Comparison of ENCODE assay signal across 18 mouse cellular contexts in the genomic region with DNA sequence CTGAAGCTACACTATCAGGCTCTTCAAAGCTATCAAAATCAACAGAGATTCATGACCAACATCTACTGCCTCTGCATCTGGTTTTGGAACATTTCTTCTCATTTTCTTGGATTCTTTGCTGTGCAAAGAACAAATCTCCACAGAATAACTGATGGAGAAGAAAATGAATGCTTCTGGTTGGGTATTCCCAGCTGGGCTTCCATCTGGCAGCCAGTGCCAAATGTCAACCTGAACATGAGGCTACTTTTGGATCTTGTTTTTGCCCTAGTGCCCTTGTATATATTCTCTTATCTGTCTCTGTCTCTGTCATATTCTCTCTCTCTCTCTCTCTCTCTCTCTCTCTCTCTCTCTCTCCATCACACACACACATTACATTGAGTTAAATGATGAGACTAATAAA. TPM values are rescaled to one million over a fixed set of nuclear protein-coding genes. Genes with fewer than 3 reads are reported as not detected.
"Had no signal": no experiment of that assay in that cellular context is flagged by ENCODE, and none has a peak within 500 bp of the region (broad histone marks: within the 10 kb centered on the region; RNA-seq: fewer than 3 reads in every experiment).

No protein-coding gene starts in this region.

- H3K36me3 ChIP-seq: kidney, embryonic 15.5 days; midbrain, embryonic 10.5 days; midbrain, embryonic 13.5 days had no signal

- H3K27ac ChIP-seq: kidney, embryonic 15.5 days; left cerebral cortex, adult 2 months; liver, embryonic 14.5 days; midbrain, embryonic 10.5 days; midbrain, embryonic 13.5 days had no signal

- H3K4me3 ChIP-seq: kidney, embryonic 15.5 days; left cerebral cortex, adult 2 months; megakaryocyte, embryonic 14.5 days; midbrain, embryonic 10.5 days; midbrain, embryonic 13.5 days had no signal

- H3K4me2 ChIP-seq: kidney, embryonic 15.5 days; lung, embryonic 14.5 days; midbrain, embryonic 13.5 days had no signal

- H3K27me3 ChIP-seq: kidney, embryonic 15.5 days; megakaryocyte, embryonic 14.5 days; midbrain, embryonic 13.5 days had no signal

- H3K9ac ChIP-seq: kidney, embryonic 15.5 days; liver, embryonic 14.5 days; liver, postnatal 0 days; lung, embryonic 14.5 days; midbrain, embryonic 13.5 days had no signal

- DNase-seq: kidney, postnatal 10 days; kidney, postnatal 36 days; layer of hippocampus, postnatal 36 days; liver, postnatal 0 days; lung, embryonic 14.5 days; lung, postnatal 10 days; lung, postnatal 36 days; thymus, adult 18-20 months; thymus, postnatal 36 days had no signal

- H3K9me3 ChIP-seq: kidney, embryonic 15.5 days; midbrain, embryonic 10.5 days; midbrain, embryonic 13.5 days had no signal

- H3K4me1 ChIP-seq: kidney, embryonic 15.5 days; megakaryocyte, embryonic 14.5 days; midbrain, embryonic 10.5 days; midbrain, embryonic 13.5 days had no signal

- ATAC-seq: liver, postnatal 0 days; midbrain, embryonic 13.5 days; midbrain, embryonic 16.5 days had no signal

RNA-seq across cellular contexts. Expression of gene Lrrtm3, which starts 59.2 kb away (rescaled TPM):
- total RNA-seq: liver, adult 2 months had no signal
- polyA plus RNA-seq: liver, adult 2 months; spleen, adult 2 months had no signal
